Mouse (Mus musculus): Measurements from ENCODE around the gene Hspb1. TPM values are rescaled to one million over a fixed set of nuclear protein-coding genes. Genes with fewer than 3 reads are reported as not detected.
A peak's percentile ranks its signal among the peaks of the same experiment; 100 is the strongest.

The Hspb1 gene
- polyA plus RNA-seq, 1 experiment from 2014 or later: 113 TPM

GRCm38 (mm10) chr5:135851024-135851423, 36.7 kb upstream of the Hspb1 start:
- Histone ChIP-seq H3K9ac (ENCODE audit: low read depth, low read length) (no peak overlapping the region), H3K9me3 (replicated peaks; ENCODE audit: low read length) (no peaks in the 10 kb centered on the region), H3K27me3 (ENCODE audit: insufficient read depth, low read length) (peaks cover 18% of the 10 kb centered on the region), H3K27ac (no peak overlapping the region), H3K4me2 (ENCODE audit: low read length) (no peak overlapping the region; the same call in 1 of the 2 replicates), H3K4me1 (replicated peaks; ENCODE audit: insufficient read depth, low read length) (no peaks in the 10 kb centered on the region), H3K36me3 (ENCODE audit: insufficient read depth, low read length) (no peaks in the 10 kb centered on the region), H3K4me3 (replicated peaks; ENCODE audit: low read depth, low read length) (no peak overlapping the region)
- no peak for TF ChIP-seq CTCF (IDR thresholded peaks at IDR 0.05; ENCODE audit: low read depth)
- under 1% methylated on average over 15 of the region's 15 CpGs for WGBS
- peak; percentile 63 for DNase-seq (ENCODE audit: low spot score)
- ATAC-seq (replicated peaks; ENCODE audit: low FRiP score, low read depth): 0 out of 2 replicates have a peak, but pooled peaks have one; percentile 17

GRCm38 (mm10) chr5:135851481-135851880, 36.2 kb upstream of the Hspb1 start:
- Histone ChIP-seq H3K9me3 (replicated peaks; ENCODE audit: low read length) (no peaks in the 10 kb centered on the region), H3K4me1 (replicated peaks; ENCODE audit: insufficient read depth, low read length) (no peaks in the 10 kb centered on the region), H3K36me3 (ENCODE audit: insufficient read depth, low read length) (no peaks in the 10 kb centered on the region), H3K4me3 (replicated peaks; ENCODE audit: low read depth, low read length) (no peak overlapping the region), H3K27me3 (ENCODE audit: insufficient read depth, low read length) (peaks cover 23% of the 10 kb centered on the region), H3K4me2 (ENCODE audit: low read length) (no peak overlapping the region), H3K9ac (ENCODE audit: low read depth, low read length) (no peak overlapping the region), H3K27ac (no peak overlapping the region)
- 9% methylated on average over 14 of the region's 14 CpGs for WGBS
- no peak for TF ChIP-seq CTCF (IDR thresholded peaks at IDR 0.05; ENCODE audit: low read depth)
- DNase-seq (ENCODE audit: low spot score) (no peak), ATAC-seq (replicated peaks; ENCODE audit: low FRiP score, low read depth) (no peak)

- no peak for DNase-seq (ENCODE audit: low spot score)
- no peaks in the 10 kb centered on the region for H3K4me1 ChIP-seq (replicated peaks; ENCODE audit: insufficient read depth, low read length)
- WGBS: 2% methylated on average over 10 of the region's 10 CpGs
- H3K4me2 ChIP-seq (ENCODE audit: low read length): no peak overlapping the region; the same call in 1 of the 2 replicates
- H3K9ac ChIP-seq (ENCODE audit: low read depth, low read length): no peak overlapping the region
- no peak overlapping the region for H3K27ac ChIP-seq
- no peaks in the 10 kb centered on the region for H3K9me3 ChIP-seq (replicated peaks; ENCODE audit: low read length)
- H3K36me3 ChIP-seq (ENCODE audit: insufficient read depth, low read length): no peaks in the 10 kb centered on the region
- ATAC-seq (replicated peaks; ENCODE audit: low FRiP score, low read depth): no peak; the same call in 1 of the 2 replicates
- no peak for TF ChIP-seq CTCF (IDR thresholded peaks at IDR 0.05; ENCODE audit: low read depth)
- H3K4me3 ChIP-seq (replicated peaks; ENCODE audit: low read depth, low read length): no peak overlapping the region
- H3K27me3 ChIP-seq (ENCODE audit: insufficient read depth, low read length): peaks cover 31% of the 10 kb centered on the region
Observed at GRCm38 (mm10) chr5:135852421-135852820, 35.3 kb upstream of the Hspb1 start.

DNA sequence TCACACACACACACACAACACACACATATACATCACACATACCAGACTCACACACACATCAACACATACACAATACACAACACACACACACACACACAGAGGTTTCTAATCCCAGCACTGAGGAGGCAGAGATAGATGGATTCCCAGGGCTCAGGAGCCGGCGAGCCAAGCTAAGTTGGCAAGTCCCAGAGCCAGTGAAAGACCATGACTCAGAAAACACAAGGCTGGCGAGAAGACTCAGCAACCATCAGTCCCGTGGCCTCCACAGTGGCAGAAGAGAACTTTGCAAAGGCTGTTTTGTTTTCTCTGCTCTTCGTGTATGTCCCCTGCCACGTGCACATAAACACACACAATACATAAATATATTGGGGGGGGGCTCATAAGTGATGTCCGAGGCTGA, 34.0 kb upstream of the Hspb1 start:
- no peaks in the 10 kb centered on the region for H3K4me1 ChIP-seq (replicated peaks; ENCODE audit: insufficient read depth, low read length)
- 53% methylated on average over 7 of the region's 7 CpGs for WGBS
- no peaks in the 10 kb centered on the region for H3K9me3 ChIP-seq (replicated peaks; ENCODE audit: low read length)
- DNase-seq (ENCODE audit: low spot score) (no peak), ATAC-seq (replicated peaks; ENCODE audit: low FRiP score, low read depth) (no peak)
- TF ChIP-seq CTCF (IDR thresholded peaks at IDR 0.05; ENCODE audit: low read depth): no peak
- no peak overlapping the region for H3K27ac ChIP-seq
- H3K9ac ChIP-seq (ENCODE audit: low read depth, low read length): no peak overlapping the region
- no peaks in the 10 kb centered on the region for H3K36me3 ChIP-seq (ENCODE audit: insufficient read depth, low read length)
- H3K27me3 ChIP-seq (ENCODE audit: insufficient read depth, low read length): peaks cover 41% of the 10 kb centered on the region
- H3K4me3 ChIP-seq (replicated peaks; ENCODE audit: low read depth, low read length): no peak overlapping the region
- H3K4me2 ChIP-seq (ENCODE audit: low read length): no peak overlapping the region

- no peaks in the 10 kb centered on the region for H3K9me3 ChIP-seq (replicated peaks; ENCODE audit: low read length)
- peaks cover 41% of the 10 kb centered on the region for H3K27me3 ChIP-seq (ENCODE audit: insufficient read depth, low read length)
- H3K4me2 ChIP-seq (ENCODE audit: low read length): no peak overlapping the region
- H3K27ac ChIP-seq: no peak overlapping the region
- no peak for ATAC-seq (replicated peaks; ENCODE audit: low FRiP score, low read depth)
- no peak overlapping the region for H3K4me3 ChIP-seq (replicated peaks; ENCODE audit: low read depth, low read length)
- 0% methylated on average over 4 of the region's 4 CpGs for WGBS
- peak; percentile 88 for TF ChIP-seq CTCF (IDR thresholded peaks at IDR 0.05; ENCODE audit: low read depth)
- no peaks in the 10 kb centered on the region for H3K36me3 ChIP-seq (ENCODE audit: insufficient read depth, low read length)
- H3K9ac ChIP-seq (ENCODE audit: low read depth, low read length): no peak overlapping the region
- H3K4me1 ChIP-seq (replicated peaks; ENCODE audit: insufficient read depth, low read length): no peaks in the 10 kb centered on the region
- DNase-seq (ENCODE audit: low spot score): peak; percentile 79
Observed at GRCm38 (mm10) chr5:135855156-135855555, 32.6 kb upstream of the Hspb1 start.

DNA sequence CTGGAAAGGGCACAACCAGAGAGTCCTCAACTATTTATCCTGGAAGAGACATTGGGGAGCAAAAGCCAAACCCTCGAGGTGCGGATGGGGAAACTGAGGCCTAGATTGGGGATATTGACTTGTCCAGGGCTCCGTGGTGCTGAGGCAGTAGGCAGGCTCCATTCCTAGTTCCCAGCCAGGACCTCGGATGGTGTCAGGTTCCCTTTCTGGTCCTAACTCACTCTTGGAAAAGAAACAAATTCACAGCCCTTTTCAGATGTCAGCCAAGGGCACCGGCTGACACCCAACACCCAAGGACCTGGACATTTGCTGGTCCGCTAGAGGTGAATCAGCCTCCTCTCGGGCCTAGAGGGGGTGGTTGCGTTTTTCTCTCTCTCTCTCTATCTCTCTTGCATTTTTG, 21.1 kb upstream of the Hspb1 start:
- Histone ChIP-seq H3K9me3 (replicated peaks; ENCODE audit: low read length) (no peaks in the 10 kb centered on the region), H3K4me1 (replicated peaks; ENCODE audit: insufficient read depth, low read length) (peaks cover 6% of the 10 kb centered on the region; the same call in 1 of the 2 replicates), H3K9ac (ENCODE audit: low read depth, low read length) (no peak overlapping the region), H3K4me3 (replicated peaks; ENCODE audit: low read depth, low read length) (no peak overlapping the region), H3K36me3 (ENCODE audit: insufficient read depth, low read length) (no peaks in the 10 kb centered on the region), H3K4me2 (ENCODE audit: low read length) (no peak overlapping the region), H3K27me3 (ENCODE audit: insufficient read depth, low read length) (peaks cover 20% of the 10 kb centered on the region), H3K27ac (no peak overlapping the region)
- ATAC-seq (replicated peaks; ENCODE audit: low FRiP score, low read depth) (no peak), DNase-seq (ENCODE audit: low spot score) (peak; percentile 34)
- WGBS: 36% methylated on average over 8 of the region's 8 CpGs
- no peak for TF ChIP-seq CTCF (IDR thresholded peaks at IDR 0.05; ENCODE audit: low read depth)

Measured in kidney, postnatal 0 days (tissue).